Mouse (Mus musculus): ENCODE results near the gene Kri1.

GRCm38 (mm10) chr9:21309150-21309741 is 21.5 kb upstream of the Kri1 start:
- TF ChIP-seq POLR2A (IDR thresholded peaks at IDR 0.05; ENCODE audit: borderline replicate concordance, insufficient read depth, low read length) (no peak), CTCF (IDR thresholded peaks at IDR 0.05; ENCODE audit: borderline replicate concordance, insufficient read depth, low read depth, low read length) (no peak)

All from cerebellum, adult 2 months (tissue).